Mouse (Mus musculus): ENCODE results near the gene Arhgap10.

The Arhgap10 gene

GRCm38 (mm10) chr8:77444166-77444870 lies 73.4 kb downstream of the Arhgap10 start:
- DNase-seq (ENCODE audit: low spot score in 2 of 2): peak; percentile 78 to 87

- DNase-seq (ENCODE audit: low spot score in 2 of 2): peak in 1 of 2 experiments; percentile 38
Measured at GRCm38 (mm10) chr8:77442452-77442851, 75.3 kb downstream of the Arhgap10 start.

GRCm38 (mm10) chr8:77440913-77441312 lies 76.8 kb downstream of the Arhgap10 start:
- no peak for DNase-seq (ENCODE audit: low spot score in 2 of 2)

GRCm38 (mm10) chr8:77440324-77440880 lies 77.4 kb downstream of the Arhgap10 start:
- no peak for DNase-seq (ENCODE audit: low spot score in 2 of 2)

- no peak for DNase-seq (ENCODE audit: low spot score in 2 of 2)
Measured at GRCm38 (mm10) chr8:77439670-77440069, 78.1 kb downstream of the Arhgap10 start.

GRCm38 (mm10) chr8:77437807-77438493 lies 79.8 kb downstream of the Arhgap10 start:
- DNase-seq (ENCODE audit: low spot score in 2 of 2): no peak

GRCm38 (mm10) chr8:77436013-77436990 lies 81.5 kb downstream of the Arhgap10 start:
- peak in 1 of 2 experiments; percentile 29 for DNase-seq (ENCODE audit: low spot score in 2 of 2)

- no peak for DNase-seq (ENCODE audit: low spot score in 2 of 2)
Measured at GRCm38 (mm10) chr8:77433221-77433620, 84.5 kb downstream of the Arhgap10 start.

GRCm38 (mm10) chr8:77432726-77433125 lies 85.0 kb downstream of the Arhgap10 start:
- no peak for DNase-seq (ENCODE audit: low spot score in 2 of 2)

GRCm38 (mm10) chr8:77428420-77428819 lies 89.3 kb downstream of the Arhgap10 start:
- DNase-seq (ENCODE audit: low spot score in 2 of 2): no peak

- DNase-seq (ENCODE audit: low spot score in 2 of 2): no peak
Measured at GRCm38 (mm10) chr8:77428015-77428414, 89.7 kb downstream of the Arhgap10 start.

GRCm38 (mm10) chr8:77427438-77427837 lies 90.3 kb downstream of the Arhgap10 start:
- no peak for DNase-seq (ENCODE audit: low spot score in 2 of 2)

- no peak for DNase-seq (ENCODE audit: low spot score in 2 of 2)
Measured at GRCm38 (mm10) chr8:77423850-77424249, 93.9 kb downstream of the Arhgap10 start.

GRCm38 (mm10) chr8:77422632-77423252 lies 95.0 kb downstream of the Arhgap10 start:
- no peak for DNase-seq (ENCODE audit: low spot score in 2 of 2)

- DNase-seq (ENCODE audit: low spot score in 2 of 2): no peak
Measured at GRCm38 (mm10) chr8:77421596-77421995, 96.2 kb downstream of the Arhgap10 start.

GRCm38 (mm10) chr8:77419731-77420130 lies 98.0 kb downstream of the Arhgap10 start:
- DNase-seq (ENCODE audit: low spot score in 2 of 2): peak; percentile 34 to 74

GRCm38 (mm10) chr8:77416738-77417137 lies 101.0 kb downstream of the Arhgap10 start:
- no peak for DNase-seq (ENCODE audit: low spot score in 2 of 2)

GRCm38 (mm10) chr8:77416034-77416433 lies 101.7 kb downstream of the Arhgap10 start:
- DNase-seq (ENCODE audit: low spot score in 2 of 2): no peak

GRCm38 (mm10) chr8:77411262-77411661 lies 106.5 kb downstream of the Arhgap10 start:
- DNase-seq (ENCODE audit: low spot score in 2 of 2): no peak

- no peak for DNase-seq (ENCODE audit: low spot score in 2 of 2)
Measured at GRCm38 (mm10) chr8:77410394-77410793, 107.4 kb downstream of the Arhgap10 start.

GRCm38 (mm10) chr8:77408527-77409215 lies 109.1 kb downstream of the Arhgap10 start:
- DNase-seq (ENCODE audit: low spot score in 2 of 2): no peak
